Mouse (Mus musculus): ENCODE data around the gene Vwa5a.

The Vwa5a gene

GRCm38 (mm10) chr9:38718102-38718501 lies at the start of gene Vwa5a:
Gene Vwa5a (plus strand): TSS chr9:38718268.
- DNase-seq (ENCODE audit: low read depth, low spot score): peak; percentile 26

GRCm38 (mm10) chr9:38672887-38673286 lies 45.2 kb upstream of the Vwa5a start:
- DNase-seq (ENCODE audit: low read depth, low spot score): no peak

GRCm38 (mm10) chr9:38674501-38674900 lies 43.6 kb upstream of the Vwa5a start, which contains the start of gene Olfr918:
Gene Olfr918 (minus strand): TSS chr9:38674601.
- DNase-seq (ENCODE audit: low read depth, low spot score): no peak

GRCm38 (mm10) chr9:38718927-38719441 lies 916 bp downstream of the Vwa5a start:
- DNase-seq (ENCODE audit: low read depth, low spot score): no peak

- DNase-seq (ENCODE audit: low read depth, low spot score): no peak
Measured at GRCm38 (mm10) chr9:38724044-38724443, 6.0 kb downstream of the Vwa5a start.

GRCm38 (mm10) chr9:38728218-38728617 lies 10.2 kb downstream of the Vwa5a start:
- DNase-seq (ENCODE audit: low read depth, low spot score): no peak

GRCm38 (mm10) chr9:38741408-38741807 lies 23.3 kb downstream of the Vwa5a start:
- DNase-seq (ENCODE audit: low read depth, low spot score): no peak

GRCm38 (mm10) chr9:38744619-38745315 lies 26.7 kb downstream of the Vwa5a start:
- no peak for DNase-seq (ENCODE audit: low read depth, low spot score)

- no peak for DNase-seq (ENCODE audit: low read depth, low spot score)
Measured at GRCm38 (mm10) chr9:38751999-38752398, 33.9 kb downstream of the Vwa5a start, which contains the start of gene Olfr920. Gene Olfr920 (plus strand): TSS chr9:38752299.

GRCm38 (mm10) chr9:38772768-38773167 lies 54.7 kb downstream of the Vwa5a start, which contains the start of gene Olfr921:
Gene Olfr921 (plus strand): TSS chr9:38773068.
- no peak for DNase-seq (ENCODE audit: low read depth, low spot score)

GRCm38 (mm10) chr9:38792689-38793088 lies 74.6 kb downstream of the Vwa5a start:
- DNase-seq (ENCODE audit: low read depth, low spot score): no peak

All from telencephalon, adult 2 months (tissue).